Mouse (Mus musculus): ENCODE data around the gene Ak4. TPM values are rescaled to one million over a fixed set of nuclear protein-coding genes. Genes with fewer than 3 reads are reported as not detected.
"Not testable (repeated sequence)": the region's sequence is repeated elsewhere in the genome, so short reads cannot be mapped to it uniquely, and the experiment has no call there.

Gene Ak4
- polyA plus RNA-seq (2017; shearing (Covaris generic)), result under 1 TPM in 1 of 3 experiments, not detected in 2; 0.08 TPM

GRCm38 (mm10) chr4:101419151-101419910 is at the start of gene Ak4:
Gene Ak4, plus strand, starts transcription at chr4:101419277.
- ATAC-seq, result peak; percentile 43

- ATAC-seq, result no peak
Measured at GRCm38 (mm10) chr4:101369738-101370275, 49.3 kb upstream of the Ak4 start.

- ATAC-seq, result no peak
Measured at GRCm38 (mm10) chr4:101372283-101372682, 46.8 kb upstream of the Ak4 start.

GRCm38 (mm10) chr4:101372751-101373150 is 46.3 kb upstream of the Ak4 start:
- no peak for ATAC-seq

- ATAC-seq, result no peak
Measured at GRCm38 (mm10) chr4:101374104-101374503, 45.0 kb upstream of the Ak4 start.

GRCm38 (mm10) chr4:101376835-101377234 is 42.2 kb upstream of the Ak4 start:
- ATAC-seq, result no peak

- no peak for ATAC-seq
Measured at GRCm38 (mm10) chr4:101378241-101378640, 40.8 kb upstream of the Ak4 start.

- no peak for ATAC-seq
Measured at GRCm38 (mm10) chr4:101378778-101379177, 40.3 kb upstream of the Ak4 start.

GRCm38 (mm10) chr4:101385002-101385401 is 34.1 kb upstream of the Ak4 start:
- no peak for ATAC-seq

- ATAC-seq, result no peak
Measured at GRCm38 (mm10) chr4:101388246-101388645, 30.8 kb upstream of the Ak4 start.

GRCm38 (mm10) chr4:101388656-101389055 is 30.4 kb upstream of the Ak4 start:
- ATAC-seq, result not testable (repeated sequence)

GRCm38 (mm10) chr4:101392229-101392628 is 26.8 kb upstream of the Ak4 start:
- ATAC-seq, result no peak

- no peak for ATAC-seq
Measured at GRCm38 (mm10) chr4:101393292-101393711, 25.8 kb upstream of the Ak4 start.

GRCm38 (mm10) chr4:101395021-101395533 is 24.0 kb upstream of the Ak4 start:
- no peak for ATAC-seq

GRCm38 (mm10) chr4:101400025-101400594 is 19.0 kb upstream of the Ak4 start:
- no peak for ATAC-seq

GRCm38 (mm10) chr4:101401945-101402344 is 17.1 kb upstream of the Ak4 start:
- no peak for ATAC-seq

- ATAC-seq, result no peak
Measured at GRCm38 (mm10) chr4:101404863-101405262, 14.2 kb upstream of the Ak4 start.

- ATAC-seq, result no peak
Measured at GRCm38 (mm10) chr4:101406411-101407196, 12.5 kb upstream of the Ak4 start.

GRCm38 (mm10) chr4:101416966-101417365 is 2.1 kb upstream of the Ak4 start:
- no peak for ATAC-seq

GRCm38 (mm10) chr4:101419911-101420880 is 1.1 kb downstream of the Ak4 start:
- ATAC-seq, result no peak

GRCm38 (mm10) chr4:101422996-101423395 is 3.9 kb downstream of the Ak4 start:
- ATAC-seq, result no peak

GRCm38 (mm10) chr4:101423571-101423970 is 4.5 kb downstream of the Ak4 start:
- no peak for ATAC-seq

Data from inflammation-experienced regulatory T-cells, adult 6 months (primary cell).